Mouse (Mus musculus) thymus, adult 2 months (tissue): ENCODE measurements around the gene Map3k20. TPM values are rescaled to one million over a fixed set of nuclear protein-coding genes. Genes with fewer than 3 reads are reported as not detected.

Experiments
- DNase-seq: peaks from one replicate; pipeline ENCODE4 v3.0.0; 2021
- H3K27ac ChIP-seq: fragments of 200-500 bp; 2 replicates; pipeline ENCODE4 v1.5.1; 2012; ENCODE audit warnings: low read length, control low read depth; ENCODE audit not compliant: control insufficient read depth, insufficient read depth
- H3K27me3 ChIP-seq: fragments of 200-500 bp; 2 replicates; pipeline ENCODE4 v1.6.1; 2012; ENCODE audit warnings: mild to moderate bottlenecking, low read length, moderate library complexity, mixed read lengths; ENCODE audit not compliant: control insufficient read depth, insufficient read depth
- H3K36me3 ChIP-seq: fragments of 200-500 bp; 2 replicates; pipeline ENCODE4 v1.6.1; 2012; ENCODE audit warnings: mild to moderate bottlenecking, low read length, moderate library complexity; ENCODE audit not compliant: control insufficient read depth, insufficient read depth
- H3K4me1 ChIP-seq: fragments of 200-500 bp; replicated peaks from 2 replicates; pipeline ENCODE4 v1.6.1; 2012; ENCODE audit warnings: low read length; ENCODE audit not compliant: control insufficient read depth, insufficient read depth
- H3K4me3 ChIP-seq: fragments of 200-500 bp; 2 replicates; pipeline ENCODE4 v1.5.1; 2012; ENCODE audit warnings: mild to moderate bottlenecking, low read length, control low read depth, moderate library complexity; ENCODE audit not compliant: control insufficient read depth, insufficient read depth
- CTCF ChIP-seq: fragments of 200-500 bp; IDR thresholded peaks from 2 replicates; pipeline ENCODE4 v1.5.1; 2012; ENCODE audit warnings: mild to moderate bottlenecking, control low read depth, low read length, moderate library complexity, borderline replicate concordance; ENCODE audit not compliant: control insufficient read depth, poor library complexity, insufficient read depth; ENCODE audit errors: extremely low read depth
- POLR2A ChIP-seq: fragments of 200-500 bp; IDR thresholded peaks from 2 replicates; pipeline ENCODE4 v1.6.1; 2012; ENCODE audit warnings: mild to moderate bottlenecking, low read length, control low read depth, moderate library complexity; ENCODE audit not compliant: control insufficient read depth, poor library complexity, insufficient read depth; ENCODE audit errors: extremely low read depth
- WGBS: fragments of 180-500 bp; shearing (Covaris S2); methylation state at CpG from one replicate; pipeline ENCODE4 v1.1.7; 2018; 5-methylcytosine and 5-hydroxymethylcytosine counted together
- polyA plus RNA-seq: library from polyadenylated mRNA; depleted of rRNA; stranded (reverse); fragments of >200 nt; gene quantifications from 2 replicates; pipeline ENCODE4 v1.2.3, GENCODE M21; 2012

Map3k20 gene
- polyA plus RNA-seq, 1 experiment: 8.3 TPM

DNA sequence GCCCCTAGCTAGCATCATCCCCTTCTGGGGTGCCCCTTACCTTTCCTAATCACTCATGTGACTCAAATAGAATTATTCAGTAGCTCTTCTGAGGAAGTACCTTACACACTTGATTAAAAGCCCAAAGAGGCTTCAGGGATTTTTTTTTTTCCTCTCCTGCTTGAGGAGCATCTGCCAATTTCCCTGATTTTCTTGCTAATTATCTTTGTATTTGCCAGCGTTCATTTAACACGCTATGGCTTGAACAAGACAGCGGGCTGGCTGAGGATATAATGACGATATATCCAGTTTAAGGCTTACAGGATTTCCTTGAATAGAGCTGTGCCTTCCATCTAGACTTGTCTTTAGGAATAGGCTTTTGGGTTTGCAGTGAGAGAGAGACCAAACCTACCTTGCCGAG, 91.5 kb downstream of the Map3k20 start:
- WGBS: 97% methylated on average over 5 of the region's 5 CpGs
- Histone ChIP-seq H3K4me3 (no peak overlapping the region), H3K27ac (no peak overlapping the region), H3K27me3 (no peaks in the 10 kb centered on the region), H3K36me3 (no peaks in the 10 kb centered on the region), H3K4me1 (peaks cover 16% of the 10 kb centered on the region)
- no peak for DNase-seq
- TF ChIP-seq CTCF (no peak), POLR2A (no peak)

GRCm38 (mm10) chr2:72379425-72379824, 94.0 kb downstream of the Map3k20 start:
- peaks cover 7% of the 10 kb centered on the region for H3K4me1 ChIP-seq
- H3K36me3 ChIP-seq: no peaks in the 10 kb centered on the region
- no peak overlapping the region for H3K4me3 ChIP-seq
- TF ChIP-seq CTCF (no peak), POLR2A (no peak)
- H3K27me3 ChIP-seq: no peaks in the 10 kb centered on the region
- DNase-seq: no peak
- 63% methylated on average over 11 of the region's 11 CpGs for WGBS
- no peak overlapping the region for H3K27ac ChIP-seq

DNA sequence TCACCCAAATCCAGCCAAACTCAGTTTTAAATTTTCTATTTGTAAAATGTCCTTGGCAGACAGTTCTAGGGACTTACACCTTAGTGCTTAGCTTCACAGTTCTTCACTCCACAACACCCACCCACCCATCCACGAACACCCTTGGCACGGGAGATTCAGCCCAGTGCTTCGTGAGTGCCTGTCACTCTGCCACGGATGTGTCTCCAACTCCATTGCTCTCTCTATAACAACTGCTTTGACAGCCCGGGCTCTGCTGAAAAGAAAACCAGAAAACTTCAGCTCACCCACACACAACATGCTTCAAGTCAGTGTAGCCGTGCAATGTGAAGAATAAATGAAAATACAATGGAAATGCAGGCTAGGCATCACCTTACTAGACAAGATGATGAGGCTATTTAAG, 97.2 kb downstream of the Map3k20 start:
- TF ChIP-seq CTCF: no peak
- TF ChIP-seq POLR2A: no peak
- Histone ChIP-seq H3K36me3 (no peaks in the 10 kb centered on the region), H3K4me3 (no peak overlapping the region), H3K4me1 (no peaks in the 10 kb centered on the region; the same call in 1 of the 2 replicates), H3K27ac (no peak overlapping the region), H3K27me3 (no peaks in the 10 kb centered on the region)
- WGBS: 94% methylated on average over 6 of the region's 6 CpGs
- no peak for DNase-seq

DNA sequence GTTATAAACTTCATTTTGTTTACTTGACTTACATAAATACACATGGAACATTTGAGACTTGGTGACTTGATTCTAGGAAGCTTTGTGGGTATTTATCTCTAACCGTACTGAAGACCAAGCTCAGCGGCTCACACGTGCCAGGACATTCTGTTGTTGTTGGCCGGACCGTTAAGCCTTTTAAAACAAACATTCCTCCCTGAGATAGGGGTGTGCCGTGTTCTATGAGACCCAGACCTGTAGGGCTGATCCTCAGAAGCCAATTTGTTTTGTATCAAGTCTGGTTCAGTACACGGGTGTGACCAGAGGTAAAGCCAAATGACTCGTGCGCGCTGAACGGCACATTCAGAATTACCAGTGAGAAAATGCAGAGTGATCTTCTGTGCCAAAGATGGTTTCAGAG, 97.9 kb downstream of the Map3k20 start:
- H3K27ac ChIP-seq: no peak overlapping the region
- H3K27me3 ChIP-seq: no peaks in the 10 kb centered on the region
- H3K4me3 ChIP-seq: no peak overlapping the region
- DNase-seq: no peak
- TF ChIP-seq CTCF (no peak), POLR2A (no peak)
- no peaks in the 10 kb centered on the region; the same call in 1 of the 2 replicates for H3K4me1 ChIP-seq
- no peaks in the 10 kb centered on the region for H3K36me3 ChIP-seq
- whole genome bisulfite sequencing: 94% methylated on average over 11 of the region's 11 CpGs

- no peak for DNase-seq
- H3K36me3 ChIP-seq: no peaks in the 10 kb centered on the region
- no peak overlapping the region for H3K4me3 ChIP-seq
- H3K27me3 ChIP-seq: no peaks in the 10 kb centered on the region
- no peak overlapping the region for H3K27ac ChIP-seq
- TF ChIP-seq CTCF (no peak), POLR2A (no peak)
- peaks cover 12% of the 10 kb centered on the region for H3K4me1 ChIP-seq
- WGBS: 94% methylated on average over 13 of the region's 13 CpGs
These were observed 104.0 kb downstream of the Map3k20 start for GRCm38 (mm10) chr2:72389411-72389810.

- 34% methylated on average over 9 of the region's 9 CpGs for WGBS
- H3K4me1 ChIP-seq: peaks cover 12% of the 10 kb centered on the region
- H3K27me3 ChIP-seq: no peaks in the 10 kb centered on the region
- no peak overlapping the region for H3K27ac ChIP-seq
- no peak overlapping the region for H3K4me3 ChIP-seq
- DNase-seq: peak; percentile 85
- TF ChIP-seq CTCF: peak; percentile 40; the same call in 1 of the 2 replicates
- TF ChIP-seq POLR2A: no peak
- no peaks in the 10 kb centered on the region for H3K36me3 ChIP-seq
These were observed 104.5 kb downstream of the Map3k20 start for GRCm38 (mm10) chr2:72389942-72390341.

GRCm38 (mm10) chr2:72390474-72390873, 105.0 kb downstream of the Map3k20 start:
- H3K4me3 ChIP-seq: no peak overlapping the region
- whole genome bisulfite sequencing: 90% methylated on average over 6 of the region's 6 CpGs
- TF ChIP-seq CTCF: no peak
- TF ChIP-seq POLR2A: no peak
- peak overlapping the region; percentile 42; the same call in 1 of the 2 replicates for H3K27ac ChIP-seq
- no peak for DNase-seq
- H3K27me3 ChIP-seq: no peaks in the 10 kb centered on the region
- H3K36me3 ChIP-seq: no peaks in the 10 kb centered on the region
- peaks cover 12% of the 10 kb centered on the region for H3K4me1 ChIP-seq
